Mouse (Mus musculus): ENCODE data around the gene Aff3.

The Aff3 gene

DNA sequence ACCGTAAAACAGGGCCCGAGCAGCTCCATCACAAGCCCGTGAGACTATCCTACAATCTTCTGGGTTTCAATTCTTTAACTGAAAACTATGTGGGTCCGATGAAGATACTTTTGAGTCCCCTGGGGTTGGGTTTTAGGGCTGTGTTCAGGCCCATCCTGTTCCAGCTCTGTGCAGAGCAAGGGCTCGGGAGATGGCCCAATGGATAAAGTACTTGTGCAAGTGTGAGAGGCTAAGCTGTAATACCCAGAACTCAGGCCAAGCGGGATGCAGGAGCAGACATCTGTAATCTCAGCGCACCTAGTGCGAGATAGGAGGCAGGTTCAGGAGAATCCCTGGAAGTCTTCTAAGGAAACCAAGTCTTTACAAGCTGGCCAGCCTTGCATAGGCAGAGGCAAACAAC is 355.4 kb downstream of the Aff3 start:
- no peak for DNase-seq

DNA sequence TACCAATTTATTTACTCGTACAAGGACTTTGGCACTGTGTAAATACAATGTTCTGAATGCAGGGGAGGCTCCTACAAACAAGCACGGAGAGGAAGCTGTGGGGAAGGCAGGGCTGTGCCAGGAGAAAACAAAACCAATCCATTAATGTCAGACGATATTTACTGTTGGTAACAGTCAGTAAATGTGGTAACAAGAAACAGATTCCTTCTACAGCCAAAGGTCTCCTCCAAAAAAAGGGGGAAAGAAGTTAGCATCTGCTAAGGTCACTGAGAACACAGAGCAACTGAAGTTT is 356.1 kb downstream of the Aff3 start:
- DNase-seq: no peak

DNA sequence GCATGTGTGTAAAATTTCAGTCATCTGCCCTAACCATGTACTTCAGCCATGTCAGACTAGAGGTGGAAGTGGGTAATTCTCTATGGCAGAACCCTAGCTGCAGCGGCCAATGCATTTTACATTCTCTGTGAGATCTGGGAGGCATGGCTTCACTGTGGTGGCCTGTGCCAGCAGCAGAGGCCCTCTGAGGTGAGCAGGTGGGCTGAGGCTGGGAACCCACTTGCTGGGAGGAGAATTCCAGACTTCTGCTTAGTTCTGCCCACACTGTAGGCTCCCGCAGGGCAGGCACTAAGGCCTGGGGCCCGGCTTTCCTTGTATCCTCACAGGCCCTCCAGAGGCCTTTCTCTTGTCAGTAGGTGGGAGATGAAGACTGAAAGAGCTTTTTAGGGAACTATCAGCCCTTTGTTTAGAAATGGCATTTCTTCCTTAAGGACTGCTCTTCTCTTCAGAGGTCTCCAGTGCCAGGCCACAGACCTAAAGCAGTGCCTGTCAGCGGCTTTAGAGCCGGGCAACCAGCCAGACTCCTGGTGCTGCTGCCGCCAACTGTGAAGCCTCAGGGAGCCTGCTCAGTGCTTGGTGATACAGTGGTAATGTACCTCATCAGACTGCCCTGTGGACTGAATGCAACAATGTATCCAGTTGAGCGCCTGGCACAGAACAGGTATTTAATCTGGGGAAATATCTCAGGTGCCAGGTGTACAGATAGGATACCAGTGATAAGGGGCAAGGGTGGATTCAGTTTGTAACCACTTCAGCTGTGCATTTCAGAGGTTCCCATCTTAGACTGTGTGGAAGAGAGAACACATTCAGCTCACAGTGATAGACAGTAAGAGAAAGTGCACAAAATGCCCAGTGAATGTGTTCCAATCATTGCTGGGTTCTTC is 356.7 kb downstream of the Aff3 start:
- no peak for DNase-seq

DNA sequence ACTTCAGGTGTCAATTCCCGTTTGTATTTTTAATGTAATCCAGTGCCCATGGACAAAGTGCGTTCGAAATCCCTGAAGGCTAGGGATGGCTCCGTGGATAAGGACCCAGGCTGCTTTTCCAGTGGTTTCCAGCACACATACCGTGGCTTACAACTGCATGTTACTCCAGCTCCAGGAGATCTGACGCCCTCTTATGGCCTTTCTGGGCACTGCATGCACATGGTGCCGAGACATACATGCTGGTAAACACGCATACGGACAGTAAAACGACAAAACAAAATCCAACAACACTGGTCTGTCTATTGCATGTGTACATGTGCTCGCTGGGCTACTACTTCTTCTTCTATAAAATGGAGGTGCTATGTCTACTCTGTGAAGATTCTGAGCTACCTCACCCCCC is 357.5 kb downstream of the Aff3 start:
- no peak for DNase-seq

DNA sequence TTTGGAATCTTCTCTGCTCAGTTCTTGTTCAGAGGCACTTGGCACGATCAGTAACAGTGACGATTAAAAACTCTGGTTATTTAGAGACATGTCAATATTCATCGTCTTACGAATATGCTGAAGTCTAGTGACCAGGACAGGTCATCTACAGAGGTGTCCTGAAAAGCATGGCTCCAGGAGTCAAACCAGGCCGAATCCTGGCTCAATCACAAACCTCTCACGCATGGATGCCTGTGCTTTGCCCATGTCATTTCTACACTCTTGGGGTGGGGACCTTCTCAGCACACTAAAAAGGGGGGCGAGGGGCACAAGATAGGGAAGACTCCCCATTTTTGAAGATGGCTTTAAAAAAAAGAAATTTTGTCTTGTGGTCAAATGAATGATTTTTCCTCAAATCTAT is 358.6 kb downstream of the Aff3 start:
- DNase-seq: no peak

DNA sequence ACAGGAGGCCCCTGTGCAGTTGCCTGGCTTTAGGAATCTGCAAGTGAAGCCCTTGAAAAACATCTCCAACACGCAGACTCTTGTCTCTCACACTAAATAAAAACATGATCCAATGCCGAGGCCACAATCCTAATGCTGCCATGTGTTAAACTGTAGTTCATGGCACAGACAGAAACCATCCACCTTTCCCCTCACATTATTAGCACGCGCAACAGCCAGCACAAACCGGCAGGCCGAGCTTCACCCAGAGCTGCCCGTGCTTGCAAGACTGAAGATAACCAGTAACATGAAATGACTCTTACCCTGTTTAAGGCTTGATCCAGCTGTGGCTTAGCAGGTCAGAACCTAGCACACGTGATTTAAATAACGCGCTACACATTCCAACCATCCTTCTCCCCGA is 360.4 kb downstream of the Aff3 start:
- DNase-seq: no peak

DNA sequence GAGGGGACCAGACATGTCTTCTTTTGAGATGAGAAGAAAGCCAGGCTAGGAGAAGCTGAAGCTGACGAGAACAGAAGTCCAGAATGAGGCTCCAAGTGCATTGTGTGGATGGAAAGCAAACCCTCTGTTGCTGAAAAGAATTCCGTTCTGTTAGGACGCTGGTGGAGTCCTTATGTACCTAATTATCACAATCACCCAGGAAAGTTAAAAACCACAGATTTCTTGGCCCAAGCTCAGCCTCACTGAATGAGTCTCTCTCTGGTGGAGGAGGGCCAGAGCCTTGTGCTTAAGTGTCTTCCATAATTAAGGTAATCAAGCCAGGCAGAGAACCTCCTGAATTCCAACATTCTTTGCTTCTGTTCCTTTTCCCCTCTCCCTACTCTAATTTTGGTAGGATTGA is 366.5 kb downstream of the Aff3 start:
- no peak for DNase-seq

DNA sequence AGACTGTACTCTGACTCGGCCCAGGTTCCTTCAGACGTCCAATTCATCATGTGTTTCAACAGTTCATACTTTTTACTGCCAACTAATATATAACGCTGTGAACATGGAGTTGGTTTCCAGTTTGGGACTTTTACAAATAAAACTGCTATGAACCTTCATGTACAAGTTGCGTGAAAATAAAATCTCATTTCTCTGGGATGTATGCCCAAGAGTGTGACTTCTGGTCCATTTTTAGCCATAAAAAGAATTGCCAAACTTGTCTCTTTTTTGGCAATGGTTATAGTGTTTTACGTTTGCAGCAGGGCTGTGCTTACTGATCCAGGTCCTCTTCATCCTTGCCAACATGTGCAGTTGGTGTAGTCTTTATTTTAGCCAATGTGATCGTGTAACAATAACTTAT is 369.8 kb downstream of the Aff3 start:
- DNase-seq: no peak

DNA sequence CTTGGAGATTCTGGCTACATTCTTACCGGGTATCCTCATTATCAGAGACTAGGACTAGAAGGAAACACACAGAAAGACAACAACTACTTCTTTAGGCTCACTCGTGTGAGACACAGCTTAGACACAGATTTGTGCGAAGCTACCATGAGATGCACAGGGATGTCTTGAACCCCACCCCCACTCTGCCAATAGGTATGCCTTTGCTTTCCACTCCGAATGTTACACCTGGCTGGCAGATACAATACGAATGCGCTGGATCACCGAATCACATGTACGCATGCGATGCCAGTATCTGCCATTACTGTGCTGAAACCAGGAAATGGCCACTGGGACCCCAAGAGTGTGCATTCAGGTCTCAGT is 370.4 kb downstream of the Aff3 start:
- no peak for DNase-seq

DNA sequence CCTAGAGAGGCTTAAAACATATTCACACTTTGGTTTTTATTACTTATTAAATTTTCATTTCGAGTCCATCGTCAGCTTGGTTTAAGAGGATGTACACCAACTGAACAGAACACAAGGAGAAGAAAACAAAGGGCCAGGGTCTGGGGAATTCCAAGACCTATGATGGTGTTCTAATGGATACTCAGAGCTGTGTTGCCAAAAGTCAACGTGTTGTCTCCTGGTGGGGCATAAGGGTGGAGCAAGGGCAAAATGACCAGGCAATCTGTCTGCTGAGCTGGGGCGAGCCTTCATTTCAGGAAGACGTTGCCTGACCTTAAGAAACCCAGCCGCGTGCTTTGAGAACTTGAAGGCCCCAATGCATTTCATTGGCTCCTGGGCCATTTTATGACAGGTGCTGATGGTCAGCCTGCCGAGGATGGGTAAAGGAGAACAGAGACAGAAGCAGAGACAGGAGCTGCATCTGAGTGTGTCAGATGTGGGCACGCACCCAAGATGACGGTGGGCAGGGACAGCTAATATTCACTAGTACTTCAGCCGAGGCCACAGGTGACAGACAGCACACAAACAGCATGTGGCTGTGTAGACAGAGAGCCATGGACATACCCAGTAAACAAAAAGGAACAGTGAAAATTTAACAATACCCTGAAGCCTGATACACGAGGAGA is 371.0 kb downstream of the Aff3 start:
- no peak for DNase-seq

DNA sequence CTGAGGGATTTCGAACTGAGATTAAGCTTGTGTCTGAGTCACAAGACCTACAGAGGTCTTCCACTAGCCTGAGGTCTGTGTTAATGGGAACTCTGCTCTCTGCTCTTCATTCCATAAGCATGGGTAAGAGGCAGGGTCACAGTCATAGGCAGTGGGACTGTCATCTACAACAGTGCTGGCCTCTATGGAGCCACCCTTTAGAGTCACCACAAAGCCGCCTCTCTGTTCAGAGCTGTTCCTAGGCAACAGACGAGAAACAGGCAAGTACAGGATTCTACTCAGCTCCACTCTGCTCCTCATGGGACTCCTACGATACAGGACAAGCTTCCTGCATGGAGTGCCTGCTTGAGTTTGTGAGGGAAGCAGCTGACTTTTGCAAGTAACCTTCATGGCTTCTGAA is 371.9 kb downstream of the Aff3 start:
- no peak for DNase-seq

DNA sequence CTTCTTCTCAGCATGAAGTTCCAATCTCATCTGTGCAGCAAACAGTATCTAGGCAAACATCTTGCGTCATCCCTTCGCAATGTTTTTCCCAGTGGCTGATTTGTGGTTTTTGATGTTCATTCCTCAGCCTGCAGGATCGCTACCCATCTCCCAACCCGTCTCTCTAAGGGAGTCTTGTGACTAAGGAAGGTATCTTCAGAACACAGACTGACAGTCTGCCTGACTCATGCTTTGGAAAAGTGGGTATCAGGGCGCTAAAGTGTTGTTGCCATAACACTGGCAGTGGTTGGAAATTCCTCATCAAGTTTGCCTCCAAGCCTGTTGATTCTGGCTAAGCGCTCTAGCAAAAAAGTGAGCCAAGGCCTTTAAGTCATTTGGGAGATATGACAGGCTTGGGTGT is 372.8 kb downstream of the Aff3 start:
- no peak for DNase-seq

DNA sequence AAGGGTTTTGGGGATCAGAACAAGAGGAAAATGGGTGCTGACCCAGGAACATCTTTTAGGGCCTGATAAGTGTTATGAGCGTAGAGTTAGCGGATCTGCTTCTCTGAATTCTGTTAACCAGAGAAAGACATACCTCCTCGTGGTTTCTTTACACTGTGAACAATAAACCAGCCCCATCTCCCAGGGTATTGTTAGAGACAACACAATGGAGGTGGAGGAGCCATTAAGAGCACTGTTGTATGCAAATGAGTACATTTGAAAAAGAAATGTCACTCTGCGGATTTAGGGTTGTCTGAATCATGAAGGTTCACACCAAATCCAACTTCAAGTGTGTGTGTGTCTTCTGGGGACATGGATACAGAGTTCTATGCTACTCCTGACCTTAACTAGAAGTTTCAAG is 373.3 kb downstream of the Aff3 start:
- no peak for DNase-seq

DNA sequence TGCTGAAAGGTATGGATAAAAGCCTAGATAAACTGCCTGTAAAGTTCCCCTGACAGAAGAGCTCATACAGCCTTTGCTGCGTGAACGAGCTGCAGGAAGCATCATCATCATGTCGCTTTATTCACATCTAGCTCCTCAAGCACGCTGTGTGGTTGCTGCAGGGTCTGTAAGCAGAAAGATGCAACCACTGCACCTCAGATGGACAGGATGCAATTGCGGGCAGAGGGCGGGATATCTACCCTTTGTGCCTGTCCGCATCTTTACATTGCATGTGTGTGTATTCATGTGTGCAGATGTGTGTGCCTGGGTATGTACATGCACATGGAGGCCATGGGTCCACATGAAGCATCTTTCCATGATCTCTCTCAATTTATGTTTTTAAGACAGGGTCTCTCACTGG is 373.9 kb downstream of the Aff3 start:
- DNase-seq: no peak

DNA sequence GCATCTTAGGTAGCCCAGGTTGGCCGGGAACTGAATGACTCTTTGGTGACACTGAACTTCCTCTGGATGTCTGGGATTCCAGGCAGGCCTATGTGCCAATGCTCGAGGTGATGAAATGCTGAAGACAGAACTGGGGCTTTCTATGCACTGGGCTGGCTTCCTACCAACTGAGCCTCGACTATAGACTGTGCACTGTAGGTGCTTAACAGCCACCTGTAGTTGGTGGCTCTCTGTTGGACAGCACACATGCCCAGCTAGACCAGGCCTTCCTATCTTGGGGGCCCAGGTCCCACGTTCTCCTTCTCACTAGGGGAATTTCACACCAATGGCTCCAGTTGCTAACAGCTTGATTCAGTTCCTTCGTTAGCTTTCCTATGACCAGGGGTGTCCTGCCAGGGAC is 374.9 kb downstream of the Aff3 start:
- DNase-seq: no peak

DNA sequence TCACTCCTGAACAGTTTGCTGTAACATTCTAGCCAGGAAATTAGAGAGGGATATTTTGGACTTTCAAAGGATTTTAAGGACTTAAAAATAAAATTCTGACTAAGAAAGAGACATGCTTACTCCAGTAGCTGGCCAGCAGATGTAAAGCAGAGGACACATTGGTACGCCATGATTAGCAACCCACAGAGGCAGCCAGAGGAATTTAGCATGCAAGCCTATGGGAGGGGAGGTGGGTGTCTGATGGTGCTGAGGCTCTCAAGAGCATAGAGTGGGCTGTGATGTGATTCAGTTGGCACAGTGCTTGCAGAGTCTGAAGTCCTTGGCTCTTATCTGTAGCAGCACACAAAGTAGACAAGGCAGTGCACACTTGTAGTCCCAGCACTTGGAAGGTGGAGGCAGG is 376.0 kb downstream of the Aff3 start:
- no peak for DNase-seq

DNA sequence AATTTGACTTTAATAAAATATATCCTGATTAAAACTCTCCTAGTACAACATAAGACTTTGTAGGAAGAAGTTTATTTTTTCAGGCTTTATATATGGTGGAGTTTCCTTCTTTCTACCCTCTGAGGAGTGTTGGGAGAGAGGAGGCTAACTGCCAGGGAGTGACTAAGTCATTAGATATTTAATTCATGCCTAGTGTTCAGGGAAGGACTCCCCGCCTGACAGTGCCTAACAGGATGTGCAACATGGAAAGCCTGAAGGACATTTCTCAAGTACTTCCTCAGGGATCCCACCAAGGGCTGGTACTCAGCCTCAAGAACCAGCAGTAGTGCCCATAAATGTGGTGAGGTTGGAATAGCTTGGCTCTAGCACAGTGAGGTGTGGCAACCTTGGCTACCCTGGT is 378.2 kb downstream of the Aff3 start:
- DNase-seq: no peak

DNA sequence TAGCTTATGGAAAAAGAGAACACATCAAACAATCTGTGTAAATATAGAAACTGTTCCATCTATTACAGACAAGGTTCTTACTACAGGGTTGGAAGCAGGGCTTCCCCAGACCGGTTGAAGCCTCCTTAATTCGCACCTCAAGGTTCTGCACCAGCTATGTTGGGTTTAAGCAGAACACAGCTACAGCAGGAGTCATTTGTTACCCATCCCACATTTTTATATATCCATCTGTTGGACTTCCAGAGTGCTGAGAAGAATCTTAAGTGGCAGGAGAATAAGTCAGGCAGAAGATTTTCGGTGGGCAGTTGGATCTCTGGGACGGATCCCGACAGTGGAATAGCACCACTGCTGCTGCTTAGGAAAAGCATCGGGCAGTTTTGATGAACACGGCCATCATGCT is 384.2 kb downstream of the Aff3 start:
- no peak for DNase-seq

DNA sequence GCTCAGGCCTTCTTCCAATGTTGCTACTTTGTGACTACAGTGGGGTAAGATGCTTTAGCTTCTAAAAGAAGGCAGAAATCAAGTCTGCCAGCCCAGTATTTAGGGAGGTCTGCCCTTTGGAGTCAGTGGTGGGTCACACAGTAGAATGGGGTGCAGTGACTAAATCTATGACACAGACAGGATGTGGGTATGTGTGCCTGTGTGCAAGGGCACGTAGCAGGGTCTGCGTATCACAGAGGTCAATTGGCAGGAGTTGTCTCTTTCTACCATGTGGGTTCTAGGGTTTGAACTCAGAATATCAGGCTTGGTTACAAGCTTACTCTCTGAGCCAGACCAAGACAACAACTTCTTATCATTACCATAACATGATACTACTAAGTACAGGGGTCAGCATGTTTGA is 393.4 kb downstream of the Aff3 start:
- DNase-seq: no peak

DNA sequence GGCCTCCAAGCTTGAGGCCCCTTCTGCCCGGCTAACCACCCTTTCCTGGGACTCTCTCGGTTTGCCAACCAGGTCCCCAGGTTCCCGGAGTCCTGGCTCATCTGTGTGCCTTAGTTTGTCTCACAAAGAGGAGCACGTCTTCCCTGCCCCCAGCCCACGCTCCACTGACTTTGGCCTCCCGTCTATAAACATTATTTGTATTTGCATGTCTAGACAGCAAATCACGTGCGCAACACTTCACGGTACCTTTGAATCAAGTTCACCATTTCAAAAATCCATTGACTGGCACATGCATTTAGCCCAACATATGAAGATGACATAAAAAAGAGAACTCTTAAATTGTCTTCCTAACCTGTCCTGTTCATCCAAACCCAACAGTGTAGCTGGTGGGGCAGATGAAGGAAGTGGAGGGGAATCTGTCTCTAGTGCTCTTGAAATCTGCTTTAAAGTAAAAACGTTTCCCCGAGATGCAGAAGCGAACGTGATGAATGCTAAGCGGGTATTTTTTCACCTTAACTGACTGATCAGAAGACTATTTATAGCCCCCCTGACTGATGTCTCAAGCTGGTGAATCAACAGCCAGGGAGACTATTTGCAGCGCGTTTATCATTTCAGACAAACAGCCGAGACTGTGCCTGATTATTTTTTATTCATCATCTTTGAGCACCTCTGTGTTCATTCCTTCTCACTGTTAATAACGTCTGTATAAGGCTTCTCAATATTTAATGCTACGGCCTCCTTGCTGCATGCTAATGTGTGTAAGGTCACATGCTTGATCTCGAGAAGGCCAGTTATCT is 396.3 kb downstream of the Aff3 start:
- no peak for DNase-seq

DNA sequence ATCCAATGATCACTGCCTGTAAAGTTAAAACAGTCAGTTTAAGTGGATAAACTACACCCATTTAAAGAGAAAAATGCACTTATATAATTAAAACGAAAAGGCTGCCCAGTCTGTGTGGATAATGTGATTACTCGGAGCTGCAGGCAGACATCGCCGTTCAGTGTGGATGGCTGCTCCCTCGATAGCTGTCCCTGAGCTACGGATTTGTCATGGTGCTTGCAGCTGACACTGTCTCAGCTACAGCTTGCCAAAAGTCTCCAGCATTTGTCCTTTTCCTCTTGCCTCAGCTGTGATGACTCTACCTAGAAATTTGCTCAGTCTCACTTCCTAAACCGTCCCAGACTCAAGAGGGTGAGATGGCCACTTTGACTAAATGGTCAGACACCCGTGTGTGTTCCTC is 401.5 kb downstream of the Aff3 start:
- DNase-seq: no peak

DNA sequence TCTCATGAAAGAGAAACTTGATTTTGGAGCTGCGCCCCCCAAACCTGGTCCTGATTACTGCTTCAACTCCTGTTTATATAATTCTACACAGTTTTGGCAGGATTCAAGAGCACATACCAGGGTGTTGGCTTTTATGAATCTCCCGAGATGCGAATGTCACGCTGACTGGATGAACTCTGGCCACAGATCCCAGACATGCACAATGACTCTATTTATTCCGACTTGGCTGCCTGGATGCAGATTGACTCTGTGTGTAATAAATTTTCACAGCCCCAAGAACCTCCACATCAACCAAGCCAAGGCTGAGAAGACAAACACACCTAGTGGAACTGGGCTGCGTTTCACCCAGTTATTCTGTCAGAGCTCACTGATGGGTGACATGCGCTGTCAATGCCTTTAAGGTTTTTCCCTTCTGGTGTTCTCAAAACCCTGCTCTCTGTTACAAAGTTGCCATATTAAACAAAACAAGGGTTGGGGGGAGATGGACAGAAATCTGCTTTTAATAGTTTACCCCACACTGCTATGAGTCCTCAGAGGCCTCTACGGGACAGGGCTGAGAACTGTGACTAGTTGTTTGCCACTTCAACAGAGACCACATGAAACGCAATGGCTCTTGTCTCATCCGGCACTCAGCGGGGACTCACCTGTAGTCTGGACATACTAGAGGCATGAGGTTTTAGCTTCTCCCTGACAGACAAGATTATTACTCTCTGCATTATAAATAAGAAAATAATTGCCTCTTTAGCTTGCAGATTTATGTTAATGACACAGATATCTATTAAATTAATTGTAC is 402.2 kb downstream of the Aff3 start:
- DNase-seq: no peak

DNA sequence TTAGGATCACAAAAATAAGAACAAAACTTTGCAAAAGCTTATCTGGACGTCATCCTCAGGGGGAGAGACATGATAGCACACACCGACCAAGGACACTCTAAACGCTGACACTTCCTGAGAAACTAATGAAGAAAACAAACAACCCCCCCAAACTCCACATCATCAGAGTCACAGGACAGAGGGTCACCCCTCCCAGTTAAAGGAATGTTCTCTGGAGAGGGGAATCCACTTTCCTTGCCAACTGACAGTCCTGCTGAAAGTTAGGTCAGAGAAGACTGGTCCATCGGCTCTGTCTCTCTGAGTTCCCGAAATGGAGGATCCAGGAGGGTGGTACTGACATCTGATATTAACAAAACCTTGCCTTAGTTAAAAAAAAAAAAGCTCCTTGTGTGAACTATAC is 403.7 kb downstream of the Aff3 start:
- no peak for DNase-seq
